Mouse (Mus musculus) kidney, adult 2 months (tissue): ENCODE data around the gene Clip2.

Experiments
- CTCF ChIP-seq: fragments of 200-500 bp; conservative IDR thresholded peaks from 2 replicates; pipeline ENCODE4 v1.5.1; 2011; ENCODE audit warnings: low read depth, mild to moderate bottlenecking, control low read depth, low read length, moderate library complexity, mixed read lengths; ENCODE audit not compliant: insufficient read depth, insufficient read length
- POLR2A ChIP-seq: fragments of 200-500 bp; IDR thresholded peaks from one replicate; pipeline ENCODE4 v1.6.1; 2011; ENCODE audit warnings: low read depth, low read length, control low read depth

- TF ChIP-seq CTCF (no peak), POLR2A (no peak)
Observed at GRCm38 (mm10) chr5:134465197-134465596, 87.0 kb downstream of the Clip2 start.
